Mouse (Mus musculus) B cell, adult 2 months (primary cell): ENCODE results near the gene Btbd16.

Source experiments
- DNase-seq, 2 experiments: peaks; one replicate each; pipeline ENCODE4 v3.0.0; 2022

Gene Btbd16

GRCm38 (mm10) chr7:130773914-130774630 lies at the start of gene Btbd16:
Btbd16 (plus strand) TSS chr7:130774069.
- DNase-seq = peak; percentile 4 to 11

DNA sequence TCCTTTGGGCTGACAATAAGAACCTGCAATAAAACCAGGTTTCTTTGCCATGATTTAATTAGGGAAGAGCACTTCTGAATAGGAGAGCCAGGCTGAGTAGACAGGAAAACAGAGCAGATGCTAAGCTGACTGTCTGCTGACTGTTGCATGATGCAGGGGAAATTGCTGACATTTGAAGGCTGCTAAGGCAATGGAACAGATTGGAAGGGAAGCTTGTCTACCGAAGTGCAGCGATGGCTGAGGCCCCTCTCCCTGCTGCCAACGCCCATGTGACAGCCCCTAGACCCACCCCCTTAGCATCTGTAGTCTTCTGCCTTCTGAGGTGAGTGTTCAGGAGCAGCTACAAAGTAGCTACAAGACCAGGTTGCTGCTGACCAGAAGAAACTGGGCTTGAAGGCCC lies 47.7 kb upstream of the Btbd16 start:
- DNase-seq = no peak

DNA sequence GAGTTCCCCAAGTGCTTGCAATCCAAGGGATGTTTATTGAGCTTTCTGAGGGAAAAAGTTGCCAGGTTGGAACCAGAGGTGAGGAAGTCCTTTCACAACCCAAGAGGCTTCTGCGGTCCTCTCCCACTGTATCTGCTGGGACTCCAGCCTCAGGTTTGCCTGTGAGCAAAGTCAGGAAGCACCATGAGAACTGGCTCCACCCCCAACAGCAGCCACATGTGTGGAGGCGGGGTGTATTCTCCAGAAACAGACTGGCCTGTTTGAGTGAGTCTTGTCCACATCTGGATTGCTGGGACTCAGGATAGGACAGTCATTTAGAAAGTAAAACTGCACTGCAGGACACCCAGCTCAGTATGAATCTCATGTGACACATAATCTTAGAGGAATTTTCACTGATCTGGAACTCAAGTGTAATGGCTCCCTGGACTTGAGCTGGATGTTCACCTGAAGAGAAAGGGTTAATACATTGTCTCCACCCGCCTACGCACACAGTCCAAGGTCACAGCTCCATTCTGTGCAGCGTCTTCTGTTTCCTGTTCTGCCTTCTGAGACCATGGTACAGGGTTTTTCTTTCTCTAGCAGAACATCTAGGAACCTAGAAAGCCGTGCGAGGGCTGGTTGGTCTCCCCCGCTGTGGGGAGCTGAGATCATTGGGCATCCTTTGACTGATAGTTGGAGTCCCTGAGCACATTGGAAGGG lies 47.0 kb upstream of the Btbd16 start:
- no peak for DNase-seq

DNA sequence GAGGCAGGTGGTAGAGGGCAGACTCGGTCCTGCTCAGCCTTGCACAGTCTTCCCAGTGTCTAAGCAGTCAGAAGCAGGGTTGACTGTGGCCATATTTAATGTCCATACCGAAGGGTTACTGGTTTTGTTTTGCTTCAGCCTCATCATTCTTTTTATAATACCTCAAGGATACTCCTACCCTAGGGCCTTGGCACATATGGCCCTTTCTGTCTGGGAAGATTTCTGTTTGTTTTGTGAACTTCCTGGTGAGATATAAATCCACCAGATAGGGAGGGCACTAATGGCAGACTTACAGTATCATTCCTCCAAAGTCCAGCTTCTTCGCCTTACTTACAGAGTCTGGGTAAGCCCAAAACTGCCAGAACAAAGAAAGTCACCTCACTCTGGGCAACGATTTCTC lies 46.3 kb upstream of the Btbd16 start:
- DNase-seq = no peak

DNA sequence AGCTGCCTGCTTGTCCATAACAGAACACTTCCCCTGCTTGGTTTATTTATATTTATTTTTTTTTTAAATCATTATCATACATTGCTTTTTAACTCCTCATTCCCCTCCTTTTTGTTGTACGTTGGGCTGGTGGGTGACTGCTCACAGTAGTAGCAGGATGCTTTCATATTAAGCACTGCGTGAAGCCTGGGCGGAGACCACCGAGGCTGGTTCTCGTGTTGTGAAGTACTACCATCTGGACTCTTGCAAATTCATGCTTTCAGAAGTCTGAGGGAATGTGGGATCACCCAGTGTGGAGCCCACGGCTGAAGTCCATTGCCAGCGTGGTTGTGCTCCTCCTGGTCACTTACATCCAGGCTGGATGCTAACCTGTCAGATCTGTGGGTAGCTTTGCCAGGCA lies 42.1 kb upstream of the Btbd16 start:
- no peak for DNase-seq

- no peak for DNase-seq
Measured at GRCm38 (mm10) chr7:130732908-130733307, 41.0 kb upstream of the Btbd16 start.

DNA sequence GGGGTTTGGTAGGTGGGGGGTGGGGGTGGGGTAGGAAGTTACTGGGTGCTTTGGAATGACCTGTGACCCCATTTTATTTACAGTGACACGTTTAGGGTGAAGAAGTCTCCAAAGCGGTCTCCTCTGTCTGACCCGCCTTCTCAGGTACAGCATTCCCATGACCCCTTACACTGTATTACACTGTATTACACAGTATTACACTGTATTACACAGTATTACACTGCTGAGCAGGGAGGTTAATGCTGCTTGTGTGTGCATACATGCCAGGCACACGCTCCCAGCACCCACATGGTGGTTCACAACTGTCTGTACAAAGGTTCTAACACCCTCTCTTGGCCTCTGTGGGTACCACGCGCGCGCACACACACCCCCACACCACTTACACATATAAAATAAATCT lies 40.4 kb upstream of the Btbd16 start:
- no peak for DNase-seq

DNA sequence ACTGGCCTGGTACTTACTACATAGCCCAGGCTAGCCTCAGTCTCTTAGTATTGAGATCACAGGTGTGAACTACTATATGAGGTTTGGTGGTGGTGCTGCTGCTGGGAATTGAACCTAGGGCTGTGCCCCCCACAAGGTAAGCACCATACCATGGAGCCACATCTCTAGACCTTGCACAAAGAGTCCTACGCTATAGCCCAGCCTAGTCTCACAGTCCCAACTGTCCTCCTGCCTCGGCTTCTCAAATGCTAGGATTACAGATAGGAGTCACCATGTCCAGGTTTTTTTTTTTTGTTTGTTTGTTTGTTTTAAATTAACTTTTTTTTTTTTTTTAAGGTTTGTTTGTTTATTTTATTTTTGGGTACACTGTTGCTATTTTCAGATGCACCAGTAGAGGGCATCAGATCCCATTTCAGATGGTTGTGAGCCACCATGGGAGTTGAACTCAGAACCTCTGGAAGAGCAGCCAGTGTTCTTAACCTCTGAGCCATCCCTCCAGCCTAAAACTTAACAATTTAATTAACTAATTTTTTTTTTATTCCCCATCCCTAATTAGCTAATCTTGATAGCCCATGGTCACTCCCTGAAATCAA lies 39.6 kb upstream of the Btbd16 start:
- DNase-seq = no peak

DNA sequence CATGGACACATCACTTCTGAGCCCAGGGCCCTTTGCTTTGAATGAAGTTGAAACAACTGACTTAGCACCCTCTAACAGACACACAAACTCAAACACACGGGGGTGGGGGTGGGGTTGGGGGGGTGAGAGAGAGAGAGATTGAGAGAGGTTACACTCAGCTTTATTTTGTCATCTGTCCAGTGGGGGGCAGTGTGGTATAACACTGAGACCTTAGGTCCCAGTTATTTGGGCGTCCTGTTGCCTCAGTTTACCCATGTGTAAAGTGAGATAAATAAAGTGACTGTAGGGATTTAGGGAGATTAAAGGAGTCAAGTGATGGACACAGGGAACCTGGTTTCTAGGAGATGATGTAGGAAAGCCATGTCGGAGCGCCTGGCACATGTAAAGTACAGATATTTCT lies 32.8 kb upstream of the Btbd16 start:
- DNase-seq = no peak

DNA sequence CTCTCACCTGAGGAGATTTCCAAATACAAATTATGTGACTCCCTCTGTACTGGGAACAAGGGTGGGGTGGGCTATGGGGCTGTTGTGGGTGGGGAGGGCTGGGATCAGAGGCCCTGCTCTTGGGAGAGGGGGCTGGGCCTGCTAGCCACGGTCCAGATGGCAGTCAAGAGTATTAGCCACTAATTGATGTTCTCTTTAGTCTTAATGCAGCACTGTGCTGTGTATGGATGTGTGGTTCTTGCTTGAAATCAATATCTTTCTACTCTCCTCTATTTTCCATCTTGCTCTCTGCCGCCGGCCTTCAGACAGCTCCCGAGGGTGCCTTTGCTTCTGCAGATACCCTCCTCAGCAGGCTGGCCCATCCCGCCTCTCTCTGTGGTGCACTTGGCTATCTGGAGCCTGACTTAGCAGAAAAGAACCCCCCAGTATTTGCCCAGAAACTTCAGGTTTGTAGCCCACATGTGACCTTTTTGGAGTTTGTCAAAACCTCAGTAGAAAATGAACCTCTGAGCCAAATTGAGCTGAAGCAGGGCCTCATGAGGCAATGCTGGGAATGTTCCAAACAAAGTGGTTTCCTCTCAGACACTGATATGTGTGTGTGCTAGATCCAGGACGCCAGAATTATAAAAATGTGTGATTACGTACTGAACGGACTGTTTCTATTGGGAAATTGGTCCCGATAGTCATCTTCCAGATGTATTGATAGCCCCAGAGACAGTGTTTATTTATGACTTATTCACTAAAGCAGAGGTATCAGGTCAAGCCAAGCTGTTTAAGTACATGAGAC lies 30.4 kb upstream of the Btbd16 start:
- no peak for DNase-seq

GRCm38 (mm10) chr7:130749165-130749564 lies 24.7 kb upstream of the Btbd16 start:
- DNase-seq = no peak

DNA sequence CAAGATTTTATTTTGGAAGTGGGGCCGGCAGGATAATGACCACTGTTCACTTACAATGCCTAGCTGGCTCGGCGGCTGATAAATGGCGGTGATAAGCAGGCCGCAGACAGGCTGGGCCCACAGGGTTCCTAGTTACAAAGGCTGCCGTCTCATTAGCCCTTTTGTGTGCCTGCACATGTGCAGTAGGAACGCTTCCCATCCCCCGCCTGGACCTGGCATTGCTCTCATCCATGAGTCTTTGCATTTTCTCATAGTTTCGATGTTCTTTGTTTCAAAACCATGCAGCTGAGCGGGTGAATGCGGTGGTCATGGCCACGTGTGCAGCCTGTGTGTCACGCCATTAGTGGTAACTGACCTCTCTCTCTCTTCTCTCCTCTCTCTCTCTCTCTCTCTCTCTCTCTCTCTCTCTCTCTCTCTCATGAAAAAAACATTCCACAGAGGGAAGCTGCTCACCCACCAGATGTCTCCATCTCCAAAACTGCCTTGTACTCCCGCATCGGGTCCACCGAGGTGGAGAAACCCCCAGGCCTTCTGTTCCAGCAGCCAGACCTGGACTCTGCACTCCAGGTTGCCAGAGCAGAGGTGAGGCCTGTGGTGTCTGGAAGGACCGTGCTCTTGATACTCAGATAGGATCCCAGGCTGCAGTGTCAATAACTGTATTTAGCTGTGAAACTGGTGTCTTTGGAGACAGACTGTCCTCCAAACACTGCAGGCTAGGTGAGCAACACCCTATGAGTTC lies 22.9 kb upstream of the Btbd16 start:
- DNase-seq = no peak

DNA sequence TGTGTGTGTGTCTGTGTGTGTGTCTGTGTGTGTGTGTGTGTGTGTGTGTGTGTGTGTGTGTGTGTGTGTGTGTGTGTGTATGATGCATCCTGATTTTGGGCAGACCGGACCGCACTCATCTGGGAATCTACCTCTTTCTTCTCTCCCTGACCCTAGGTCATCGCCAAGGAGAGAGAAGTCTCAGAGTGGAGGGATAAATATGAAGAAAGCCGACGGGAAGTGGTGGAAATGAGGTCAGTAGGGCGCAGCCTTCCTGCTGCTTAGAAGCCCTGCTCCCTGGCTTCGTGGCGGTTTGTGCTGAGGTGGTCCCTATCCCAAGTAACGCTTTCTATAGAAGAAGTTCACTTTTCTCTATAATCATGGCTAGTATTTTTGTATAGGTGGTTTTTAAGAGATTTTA lies 22.2 kb upstream of the Btbd16 start:
- no peak for DNase-seq

DNA sequence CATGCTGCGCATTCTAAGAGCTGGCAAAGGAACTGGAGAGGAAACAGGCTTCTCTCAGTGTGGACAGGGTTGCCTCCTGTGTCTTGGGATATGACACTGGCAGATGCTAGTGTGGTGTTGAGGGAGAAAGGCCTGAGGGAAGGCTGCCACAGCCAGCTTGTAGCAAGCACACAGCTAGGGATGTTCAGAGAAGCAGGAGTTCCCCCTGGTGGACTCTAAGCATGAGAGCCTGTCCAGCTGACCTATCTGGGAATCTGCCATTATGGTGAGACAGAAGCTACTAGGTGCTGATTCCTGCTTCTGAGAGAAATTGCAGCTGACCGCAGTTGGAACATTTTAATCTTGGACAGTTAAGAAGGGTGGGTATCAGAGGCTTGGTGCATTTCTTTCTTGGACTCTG lies 19.1 kb upstream of the Btbd16 start:
- no peak for DNase-seq

DNA sequence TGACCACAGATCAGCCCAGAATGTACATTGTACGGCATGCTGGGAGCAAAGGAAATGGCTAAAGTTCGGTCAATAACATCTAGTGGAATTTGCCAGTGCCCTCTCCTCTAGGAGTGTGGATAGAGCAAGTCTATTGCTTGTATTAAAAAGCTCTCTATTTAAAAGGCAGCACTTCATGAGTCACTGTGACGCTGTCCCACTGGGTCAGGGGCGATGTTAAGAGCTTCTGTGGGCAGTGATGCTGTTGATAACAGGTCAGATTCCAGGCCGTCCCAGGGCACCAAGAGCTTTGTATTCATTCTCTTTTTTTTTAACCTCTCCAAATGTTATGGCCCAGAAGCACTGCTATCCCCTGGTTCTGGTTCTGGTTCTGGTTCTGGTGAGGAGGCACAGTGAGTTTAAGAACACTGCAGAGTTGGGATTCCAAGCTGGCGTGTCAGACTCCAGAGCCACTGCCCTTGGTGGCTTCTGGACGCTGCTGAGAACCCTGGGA lies 17.5 kb upstream of the Btbd16 start:
- DNase-seq = no peak

DNA sequence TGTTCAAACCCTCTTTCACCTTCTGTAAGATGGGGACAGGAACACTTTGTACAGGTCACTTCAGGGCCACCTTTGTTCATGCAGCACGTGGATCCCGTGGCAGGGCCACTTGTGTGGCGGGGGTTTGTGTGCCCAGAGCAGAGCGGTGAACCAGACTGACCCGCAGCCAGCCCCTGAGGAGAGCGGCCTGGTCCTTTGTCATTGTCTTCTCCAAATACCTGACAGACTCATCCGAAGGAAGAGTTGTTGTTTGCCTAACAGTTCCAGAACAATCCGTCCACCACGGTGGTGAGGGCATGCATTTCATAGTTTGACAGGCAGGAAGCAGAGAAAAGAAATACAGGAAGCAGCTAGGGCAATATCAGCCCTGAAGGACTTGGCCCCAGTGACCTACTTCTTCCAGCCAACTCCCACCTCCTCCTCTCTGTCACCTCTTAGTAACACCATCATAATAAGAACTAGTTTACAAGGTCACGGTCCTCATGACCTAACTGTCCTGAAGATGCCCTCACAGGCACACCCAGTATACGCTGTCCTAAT lies 16.5 kb upstream of the Btbd16 start:
- no peak for DNase-seq

DNA sequence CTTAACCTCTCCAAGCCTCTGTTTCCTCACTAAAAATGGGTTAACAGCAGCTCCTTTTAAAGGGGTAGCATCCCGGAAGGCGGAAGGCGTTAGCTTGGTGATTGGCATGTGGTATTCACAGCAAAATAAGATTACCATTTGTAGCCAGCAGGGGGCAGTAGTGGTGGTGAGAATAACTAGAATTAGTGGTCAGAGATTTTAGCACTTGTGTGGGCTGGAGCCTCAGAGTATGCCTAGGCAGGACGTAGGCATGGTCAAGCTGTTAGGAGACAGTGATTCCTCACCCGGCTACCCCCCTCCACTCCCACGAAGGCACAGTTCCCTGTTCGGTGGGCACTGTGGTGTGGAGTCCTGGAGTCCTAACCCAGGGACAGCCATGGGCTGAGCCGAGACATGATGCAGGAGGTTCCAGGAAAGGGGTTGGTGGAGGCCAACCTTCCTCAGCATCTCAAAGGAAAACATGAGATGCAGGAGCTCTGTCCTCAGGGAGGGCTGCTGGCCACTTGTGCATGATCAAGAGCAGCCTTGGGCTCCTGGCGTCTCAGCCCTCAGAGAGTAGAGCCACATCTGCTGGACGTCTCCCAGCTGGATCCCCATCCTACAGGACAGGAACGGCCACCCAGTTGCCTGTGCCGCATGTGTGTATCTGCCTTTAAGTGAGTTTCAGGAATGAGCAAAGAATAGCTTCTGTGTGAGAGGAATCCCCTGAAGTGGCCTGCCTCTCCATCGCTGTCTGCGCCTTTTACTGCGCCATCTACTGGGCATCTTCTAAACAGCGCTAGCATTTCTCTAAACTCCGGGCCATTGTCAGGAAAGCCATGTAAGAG lies 11.6 kb upstream of the Btbd16 start:
- peak; percentile 73 to 76 for DNase-seq

- DNase-seq = no peak
Measured at GRCm38 (mm10) chr7:130764160-130764559, 9.7 kb upstream of the Btbd16 start.

GRCm38 (mm10) chr7:130766411-130767170 lies 7.3 kb upstream of the Btbd16 start:
- no peak for DNase-seq

- DNase-seq = no peak
Measured at GRCm38 (mm10) chr7:130768151-130768550, 5.7 kb upstream of the Btbd16 start.

DNA sequence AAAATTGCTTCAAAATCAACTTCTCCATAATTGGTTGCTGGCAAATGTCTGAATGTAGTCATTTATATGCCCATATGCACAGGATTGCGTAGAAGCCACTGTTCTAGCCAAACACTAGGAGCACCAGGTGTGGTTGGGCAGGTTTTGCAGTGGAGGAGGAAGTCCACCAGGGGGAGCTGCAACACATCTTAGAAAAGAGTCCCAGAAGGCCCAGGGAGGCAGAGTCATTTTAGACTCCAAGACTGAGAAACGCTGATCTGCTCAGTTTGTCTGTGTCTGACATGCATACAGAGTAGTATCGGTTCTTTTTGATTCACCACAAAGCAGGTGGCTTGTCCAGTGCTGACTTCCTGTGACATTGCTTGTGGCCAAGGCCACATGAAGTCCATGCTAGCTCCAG lies 3.2 kb upstream of the Btbd16 start:
- peak; percentile 85 to 88 for DNase-seq
